Mouse (Mus musculus): ENCODE measurements around the gene 1700029H14Rik.

1700029H14Rik gene

DNA sequence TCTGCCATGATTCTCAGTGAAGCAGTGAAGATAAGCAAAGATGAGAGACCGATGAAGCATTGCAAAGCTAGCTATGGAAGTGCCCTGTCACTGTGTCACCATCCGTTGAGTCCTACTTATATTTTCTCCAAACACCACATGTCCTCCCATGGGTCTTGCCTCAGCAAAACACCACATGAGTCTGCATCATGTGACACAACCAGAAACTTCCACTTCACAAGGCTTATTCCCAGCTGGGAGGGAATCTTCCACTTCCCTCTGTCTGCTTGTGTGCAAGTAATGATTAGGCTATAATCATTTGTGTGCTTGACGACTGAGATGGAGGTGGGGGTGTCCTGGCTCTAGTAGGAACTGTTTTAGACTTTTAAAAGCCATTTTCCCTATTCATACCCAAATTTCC, 61.0 kb downstream of the 1700029H14Rik start:
- DNase-seq: no peak

Data from thymus, postnatal 14 days (tissue).